Mouse (Mus musculus) adrenal gland, postnatal 14 days (tissue): ENCODE data around the gene Ensa. TPM values are rescaled to one million over a fixed set of nuclear protein-coding genes. Genes with fewer than 3 reads are reported as not detected.
"Not testable (repeated sequence)": the region's sequence is repeated elsewhere in the genome, so short reads cannot be mapped to it uniquely, and the experiment has no call there.

ENCODE experiments used
- DNase-seq: peaks from one replicate; pipeline ENCODE4 v3.0.0; 2021; ENCODE audit warnings: mixed read lengths
- long read RNA-seq, 2 experiments: library from polyadenylated mRNA; stranded (forward); transcript quantifications; one replicate each; pipeline ENCODE4 v2.0.0; 2021
- total RNA-seq: library from RNA; stranded (reverse); gene quantifications from 2 replicates; pipeline ENCODE4 v1.2.3, GENCODE M21; 2021

The Ensa gene
- total RNA-seq = 72.6 and 74.5 TPM in 2 replicates
- long read RNA-seq, experiment 1, transcript Ensa-201 (3 exons, 3,845 nt) = major isoform, 95 of 122 reads
- long read RNA-seq, experiment 1, transcript Ensa-202 (4 exons, 1,130 nt) = minor isoform, 20 of 122 reads
- long read RNA-seq, experiment 1, partial matches to known transcripts = 0 of 122 reads
- long read RNA-seq, experiment 1, other reads (novel, unspliced or antisense) = 7 of 122 reads
- long read RNA-seq, experiment 2, transcript Ensa-201 (3 exons, 3,845 nt) = major isoform, 53 of 78 reads
- long read RNA-seq, experiment 2, transcript Ensa-202 (4 exons, 1,130 nt) = minor isoform, 15 of 78 reads
- long read RNA-seq, experiment 2, partial matches to known transcripts = 0 of 78 reads
- long read RNA-seq, experiment 2, other reads (novel, unspliced or antisense) = 10 of 78 reads

- peak; percentile 98 for DNase-seq
Measured at GRCm38 (mm10) chr3:95624628-95625503, at the start of gene Ensa. Ensa (plus strand) TSS chr3:95624993.

- DNase-seq = no peak
Measured at GRCm38 (mm10) chr3:95587754-95588603, 36.8 kb upstream of the Ensa start.

- peak; percentile 96 for DNase-seq
Measured at GRCm38 (mm10) chr3:95588604-95589086, 36.1 kb upstream of the Ensa start, which contains the start of gene Golph3l. Golph3l (plus strand) TSS chr3:95588934.

- no peak for DNase-seq
Measured at GRCm38 (mm10) chr3:95598734-95599133, 26.1 kb upstream of the Ensa start.

GRCm38 (mm10) chr3:95601287-95601686 lies 23.5 kb upstream of the Ensa start:
- no peak for DNase-seq

- no peak for DNase-seq
Measured at GRCm38 (mm10) chr3:95606096-95606495, 18.7 kb upstream of the Ensa start.

- DNase-seq = no peak
Measured at GRCm38 (mm10) chr3:95609195-95609594, 15.6 kb upstream of the Ensa start.

- DNase-seq = no peak
Measured at GRCm38 (mm10) chr3:95613996-95614395, 10.8 kb upstream of the Ensa start.

GRCm38 (mm10) chr3:95618511-95618910 lies 6.3 kb upstream of the Ensa start:
- DNase-seq = no peak

GRCm38 (mm10) chr3:95621241-95621640 lies 3.6 kb upstream of the Ensa start:
- no peak for DNase-seq

GRCm38 (mm10) chr3:95622421-95622820 lies 2.4 kb upstream of the Ensa start:
- not testable (repeated sequence) for DNase-seq

- no peak for DNase-seq
Measured at GRCm38 (mm10) chr3:95623551-95623950, 1.2 kb upstream of the Ensa start.

- DNase-seq = not testable (repeated sequence)
Measured at GRCm38 (mm10) chr3:95623991-95624515, 740 bp upstream of the Ensa start.

- no peak for DNase-seq
Measured at GRCm38 (mm10) chr3:95627763-95628162, 3.0 kb downstream of the Ensa start.

GRCm38 (mm10) chr3:95629755-95630154 lies 5.0 kb downstream of the Ensa start:
- peak; percentile 61 for DNase-seq

- no peak for DNase-seq
Measured at GRCm38 (mm10) chr3:95630856-95631255, 6.1 kb downstream of the Ensa start.

- DNase-seq = no peak
Measured at GRCm38 (mm10) chr3:95631304-95631703, 6.5 kb downstream of the Ensa start.

- peak; percentile 46 for DNase-seq
Measured at GRCm38 (mm10) chr3:95632648-95633588, 8.1 kb downstream of the Ensa start.

GRCm38 (mm10) chr3:95635636-95636035 lies 10.8 kb downstream of the Ensa start:
- DNase-seq = no peak

GRCm38 (mm10) chr3:95636072-95636471 lies 11.3 kb downstream of the Ensa start:
- no peak for DNase-seq
